Mouse (Mus musculus) kidney, embryonic 16.5 days (tissue): Measurements from ENCODE around the gene App. TPM values are rescaled to one million over a fixed set of nuclear protein-coding genes. Genes with fewer than 3 reads are reported as not detected.

ENCODE experiments used
- ATAC-seq: fragments of 200-750 bp; cut with Nextera tagmentation; 2 replicates; pipeline ENCODE4 v1.8.0; 2017; ENCODE audit warnings: moderate TSS enrichment; ENCODE audit not compliant: low FRiP score, low TSS enrichment
- H3K27ac ChIP-seq: fragments of 300-500 bp; sonication (generic); 2 replicates; pipeline ENCODE4 v1.5.1; 2014; ENCODE audit warnings: low read length
- H3K27me3 ChIP-seq: fragments of 300-500 bp; sonication (generic); 2 replicates; pipeline ENCODE4 v1.6.1; 2014; ENCODE audit warnings: low read length, control low read depth, mixed read lengths; ENCODE audit not compliant: insufficient read depth
- H3K36me3 ChIP-seq: fragments of 300-500 bp; sonication (generic); 2 replicates; pipeline ENCODE4 v1.6.1; 2014; ENCODE audit warnings: low read length, control low read depth, mixed read lengths; ENCODE audit not compliant: insufficient read depth
- H3K4me1 ChIP-seq: fragments of 300-500 bp; sonication (generic); 2 replicates; pipeline ENCODE4 v1.6.1; 2014; ENCODE audit warnings: low read length, control low read depth, mixed read lengths; ENCODE audit not compliant: insufficient read depth
- H3K4me2 ChIP-seq: fragments of 300-500 bp; sonication (generic); replicated peaks from 2 replicates; pipeline ENCODE4 v1.6.1; 2014; ENCODE audit warnings: low read depth, low read length
- H3K4me3 ChIP-seq: fragments of 300-500 bp; sonication (generic); 2 replicates; pipeline ENCODE4 v1.5.1; 2014; ENCODE audit warnings: mild to moderate bottlenecking, low read length
- H3K9ac ChIP-seq: fragments of 300-500 bp; sonication (generic); replicated peaks from 2 replicates; pipeline ENCODE4 v1.6.1; 2014; ENCODE audit warnings: low read length
- H3K9me3 ChIP-seq: fragments of 300-500 bp; sonication (generic); 2 replicates; pipeline ENCODE4 v1.6.1; 2016; ENCODE audit warnings: low read length, control low read depth
- WGBS: fragments of 180-500 bp; shearing (Covaris S2); extraction: QIAGEN DNeasy Blood & Tissue Kit; methylation state at CpG from one replicate; pipeline ENCODE4 v1.1.7; 2014; 5-methylcytosine and 5-hydroxymethylcytosine counted together
- polyA plus RNA-seq: library from polyadenylated mRNA; unstranded; fragments of >200 nt; fragmentation: Nextera tagmentation; extraction: Ambion mirVana; gene quantifications from 2 replicates; pipeline ENCODE4 v1.2.1, GENCODE M21; 2015

Gene App
- polyA plus RNA-seq, 1 experiment from 2014 or later = 336 TPM

GRCm38 (mm10) chr16:85033747-85034146 lies 139.8 kb downstream of the App start:
- H3K4me1 ChIP-seq = no peaks in the 10 kb centered on the region; the same call in 1 of the 2 replicates
- no peak overlapping the region for H3K9ac ChIP-seq
- H3K27ac ChIP-seq = no peak overlapping the region
- peaks cover 35% of the 10 kb centered on the region for H3K36me3 ChIP-seq
- WGBS = 81% methylated on average over 5 of the region's 5 CpGs
- H3K9me3 ChIP-seq = no peaks in the 10 kb centered on the region
- no peak for ATAC-seq
- H3K4me2 ChIP-seq = no peak overlapping the region
- H3K4me3 ChIP-seq = no peak overlapping the region
- no peaks in the 10 kb centered on the region for H3K27me3 ChIP-seq

- H3K27ac ChIP-seq = no peak overlapping the region
- H3K9ac ChIP-seq = no peak overlapping the region
- ATAC-seq = no peak
- WGBS = 91% methylated on average over 12 of the region's 12 CpGs
- no peaks in the 10 kb centered on the region for H3K4me1 ChIP-seq
- H3K4me2 ChIP-seq = no peak overlapping the region
- H3K4me3 ChIP-seq = no peak overlapping the region
- H3K27me3 ChIP-seq = no peaks in the 10 kb centered on the region
- no peaks in the 10 kb centered on the region for H3K9me3 ChIP-seq
- peaks cover 45% of the 10 kb centered on the region for H3K36me3 ChIP-seq
Measured at GRCm38 (mm10) chr16:85030810-85031209, 142.8 kb downstream of the App start.

DNA sequence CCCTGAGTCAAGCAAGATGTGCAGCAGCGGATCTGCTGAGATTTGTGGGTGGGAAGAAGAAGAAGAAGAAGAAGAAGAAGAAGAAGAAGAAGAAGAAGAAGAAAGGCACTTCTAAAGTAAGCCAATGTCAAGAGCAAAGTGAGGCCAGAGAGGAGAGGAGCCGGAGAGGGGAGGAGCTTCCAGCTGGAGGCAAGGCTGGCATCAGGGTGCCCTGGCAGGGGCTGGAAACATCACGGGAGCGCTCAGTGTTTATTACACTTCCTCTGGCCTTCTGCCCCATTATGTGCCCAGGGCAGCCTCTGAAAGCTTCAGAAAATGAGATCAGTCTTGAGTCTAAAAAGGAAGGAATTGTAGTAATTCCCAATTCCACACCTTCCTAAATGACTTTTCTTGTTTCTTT lies 145.2 kb downstream of the App start:
- Histone ChIP-seq H3K4me2 (no peak overlapping the region), H3K27ac (no peak overlapping the region), H3K27me3 (no peaks in the 10 kb centered on the region), H3K4me1 (no peaks in the 10 kb centered on the region), H3K4me3 (no peak overlapping the region), H3K36me3 (peaks cover 62% of the 10 kb centered on the region), H3K9me3 (peaks cover 4% of the 10 kb centered on the region; the same call in 1 of the 2 replicates), H3K9ac (no peak overlapping the region)
- no peak for ATAC-seq
- 83% methylated on average over 4 of the region's 4 CpGs for WGBS

GRCm38 (mm10) chr16:85024706-85025105 lies 148.9 kb downstream of the App start:
- no peak for ATAC-seq
- Histone ChIP-seq H3K9ac (no peak overlapping the region), H3K27me3 (no peaks in the 10 kb centered on the region), H3K4me2 (no peak overlapping the region), H3K9me3 (peaks cover 4% of the 10 kb centered on the region; the same call in 1 of the 2 replicates), H3K4me3 (no peak overlapping the region), H3K36me3 (peaks cover 53% of the 10 kb centered on the region), H3K4me1 (peaks cover 5% of the 10 kb centered on the region; the same call in 1 of the 2 replicates), H3K27ac (no peak overlapping the region)
- 95% methylated on average over 8 of the region's 8 CpGs for WGBS

DNA sequence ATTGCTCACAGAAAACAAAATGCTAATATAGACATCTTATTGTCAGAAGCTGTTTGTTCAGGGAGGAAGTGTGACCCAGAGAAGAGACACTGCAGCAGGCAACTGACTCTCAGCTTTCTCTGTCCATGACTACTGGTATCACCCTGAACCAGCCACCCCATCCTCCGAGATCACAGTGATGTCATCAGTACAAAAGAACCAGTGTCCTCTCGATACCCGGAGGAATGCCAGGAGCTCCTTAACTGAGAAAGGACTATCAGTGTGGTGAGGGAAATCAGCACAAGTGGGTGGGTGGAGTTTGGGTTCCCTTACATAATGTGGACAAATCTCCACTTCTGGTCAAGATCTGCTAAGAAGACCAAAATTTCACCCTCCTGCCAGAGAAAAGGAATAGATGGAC lies 150.5 kb downstream of the App start:
- peaks cover 4% of the 10 kb centered on the region; the same call in 1 of the 2 replicates for H3K9me3 ChIP-seq
- H3K27me3 ChIP-seq = no peaks in the 10 kb centered on the region
- no peak overlapping the region for H3K4me3 ChIP-seq
- no peak for ATAC-seq
- peaks cover 5% of the 10 kb centered on the region; the same call in 1 of the 2 replicates for H3K4me1 ChIP-seq
- H3K4me2 ChIP-seq = no peak overlapping the region
- no peak overlapping the region for H3K27ac ChIP-seq
- no peak overlapping the region for H3K9ac ChIP-seq
- peaks cover 44% of the 10 kb centered on the region for H3K36me3 ChIP-seq
- 83% methylated on average over 3 of the region's 3 CpGs for whole genome bisulfite sequencing

- H3K27ac ChIP-seq = peak overlapping the region; percentile 63
- WGBS = 65% methylated on average over 9 of the region's 9 CpGs
- peak; percentile 84 for ATAC-seq
Measured at GRCm38 (mm10) chr16:85020696-85021323, 152.8 kb downstream of the App start.

DNA sequence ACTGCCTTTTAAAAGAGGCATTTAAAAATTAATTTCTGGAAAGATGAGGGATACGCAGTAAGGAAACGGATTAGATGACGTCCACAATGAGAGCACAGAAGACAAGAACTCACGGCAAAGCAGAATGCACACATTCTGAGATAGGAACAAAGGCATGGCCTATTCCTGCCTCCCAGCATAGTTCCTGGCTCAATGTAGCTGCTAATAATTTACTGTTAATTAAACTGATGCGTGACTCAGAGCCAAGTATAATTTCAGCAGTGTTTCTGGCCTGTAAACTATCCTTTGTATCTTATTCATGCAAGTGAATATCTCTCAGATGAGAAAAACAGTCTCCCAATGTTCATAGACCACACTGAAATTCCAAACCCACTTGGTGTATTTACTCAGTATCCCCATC lies 154.3 kb downstream of the App start:
- no peak overlapping the region for H3K27ac ChIP-seq
- H3K4me1 ChIP-seq = peaks cover 5% of the 10 kb centered on the region; the same call in 1 of the 2 replicates
- H3K9ac ChIP-seq = no peak overlapping the region
- H3K4me2 ChIP-seq = no peak overlapping the region
- ATAC-seq = no peak
- WGBS = 87% methylated on average over 5 of the region's 5 CpGs
- H3K4me3 ChIP-seq = no peak overlapping the region
- H3K27me3 ChIP-seq = no peaks in the 10 kb centered on the region
- H3K36me3 ChIP-seq = peaks cover 27% of the 10 kb centered on the region
- H3K9me3 ChIP-seq = no peaks in the 10 kb centered on the region

More at GRCm38 (mm10) chr16:85020696-85021323, 152.8 kb downstream of the App start:
- H3K9me3 ChIP-seq = peaks cover 4% of the 10 kb centered on the region; the same call in 1 of the 2 replicates
- H3K4me3 ChIP-seq = no peak overlapping the region
- peaks cover 29% of the 10 kb centered on the region for H3K36me3 ChIP-seq
- H3K9ac ChIP-seq = no peak overlapping the region
- no peak overlapping the region for H3K4me2 ChIP-seq
- no peaks in the 10 kb centered on the region for H3K27me3 ChIP-seq
- H3K4me1 ChIP-seq = peaks cover 5% of the 10 kb centered on the region; the same call in 1 of the 2 replicates

- 83% methylated on average over 7 of the region's 7 CpGs for WGBS
- Histone ChIP-seq H3K9ac (no peak overlapping the region), H3K4me2 (no peak overlapping the region), H3K36me3 (peaks cover 31% of the 10 kb centered on the region), H3K9me3 (no peaks in the 10 kb centered on the region), H3K27me3 (no peaks in the 10 kb centered on the region), H3K4me1 (peaks cover 5% of the 10 kb centered on the region; the same call in 1 of the 2 replicates), H3K27ac (no peak overlapping the region), H3K4me3 (no peak overlapping the region)
- ATAC-seq = no peak
Measured at GRCm38 (mm10) chr16:85017845-85018244, 155.7 kb downstream of the App start.

DNA sequence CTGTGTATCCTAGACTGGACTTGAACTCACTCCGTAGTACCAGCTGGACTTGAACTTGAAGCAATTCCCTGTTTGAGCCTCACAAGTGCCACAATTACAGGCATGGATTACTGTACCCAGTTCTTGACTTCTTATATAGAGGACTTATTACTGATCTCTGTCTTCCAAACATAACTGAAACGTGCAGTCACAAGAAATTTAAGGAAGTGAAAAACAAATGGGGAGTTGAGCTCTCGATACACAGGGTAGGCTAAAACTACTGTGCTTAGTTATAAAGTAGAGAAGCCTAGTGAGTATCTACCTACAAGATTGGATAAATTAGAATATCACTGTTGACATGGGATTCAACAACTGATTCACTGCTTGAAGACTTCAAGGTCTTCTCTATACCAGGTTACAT lies 160.9 kb downstream of the App start:
- Histone ChIP-seq H3K9ac (no peak overlapping the region), H3K9me3 (no peaks in the 10 kb centered on the region), H3K36me3 (peaks cover 48% of the 10 kb centered on the region), H3K27me3 (no peaks in the 10 kb centered on the region), H3K4me1 (peaks cover 16% of the 10 kb centered on the region), H3K4me2 (no peak overlapping the region), H3K27ac (no peak overlapping the region), H3K4me3 (no peak overlapping the region)
- ATAC-seq = no peak
- 93% methylated on average over 3 of the region's 3 CpGs for WGBS

- Histone ChIP-seq H3K27me3 (no peaks in the 10 kb centered on the region), H3K9ac (no peak overlapping the region), H3K4me1 (peaks cover 16% of the 10 kb centered on the region), H3K9me3 (no peaks in the 10 kb centered on the region), H3K36me3 (peaks cover 48% of the 10 kb centered on the region), H3K27ac (no peak overlapping the region), H3K4me2 (no peak overlapping the region), H3K4me3 (no peak overlapping the region)
- 95% methylated on average over 5 of the region's 5 CpGs for WGBS
- no peak for ATAC-seq
Measured at GRCm38 (mm10) chr16:85012172-85012571, 161.4 kb downstream of the App start.
